Mouse (Mus musculus) brain, embryonic 14.5 days (tissue): Measurements from ENCODE around the gene H2-DMa.

ENCODE experiments used
- CTCF ChIP-seq: fragments of 200-500 bp; IDR thresholded peaks from 2 replicates; pipeline ENCODE4 v1.5.1; 2012; ENCODE audit warnings: inconsistent platforms, mild to moderate bottlenecking, moderate library complexity, borderline replicate concordance; ENCODE audit not compliant: insufficient read depth, insufficient read length; ENCODE audit errors: extremely low read depth
- POLR2A ChIP-seq: fragments of 200-500 bp; IDR thresholded peaks from 2 replicates; pipeline ENCODE4 v1.6.1; 2012; ENCODE audit warnings: mild to moderate bottlenecking, inconsistent platforms, borderline replicate concordance; ENCODE audit not compliant: poor library complexity, insufficient read depth, insufficient read length, severe bottlenecking; ENCODE audit errors: extremely low read depth

DNA sequence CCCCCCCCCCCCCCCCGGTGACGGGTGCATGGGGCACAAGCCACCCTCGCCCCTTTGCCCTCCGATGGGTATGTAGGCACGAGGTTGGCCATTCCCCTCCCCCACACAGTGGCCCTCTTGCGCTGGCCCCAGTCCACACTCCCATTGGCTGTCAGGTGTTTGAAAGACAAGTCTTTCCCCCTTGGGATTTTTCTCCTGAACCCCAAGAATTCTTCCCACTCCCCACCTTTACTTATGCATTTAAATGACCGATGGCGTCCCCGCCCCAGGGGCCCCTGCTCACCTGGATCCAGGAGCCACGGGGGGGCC is 2.5 kb downstream of the H2-DMa start:
- TF ChIP-seq CTCF: no peak
- no peak for TF ChIP-seq POLR2A
